Mouse (Mus musculus) heart, embryonic 11.5 days (tissue): ENCODE data around the gene Mrps22. TPM values are rescaled to one million over a fixed set of nuclear protein-coding genes. Genes with fewer than 3 reads are reported as not detected.

ENCODE experiments used
- ATAC-seq: fragments of 200-750 bp; cut with Nextera tagmentation; replicated peaks from 2 replicates; pipeline ENCODE4 v1.8.0; 2017; ENCODE audit warnings: moderate library complexity; ENCODE audit not compliant: insufficient number of reproducible peaks, low FRiP score, low TSS enrichment
- H3K27ac ChIP-seq: fragments of 300-500 bp; sonication (generic); 2 replicates; pipeline ENCODE4 v1.5.1; 2014; ENCODE audit warnings: mild to moderate bottlenecking, low read depth, low read length
- H3K27me3 ChIP-seq: fragments of 300-500 bp; sonication (generic); 2 replicates; pipeline ENCODE4 v1.6.1; 2014; ENCODE audit warnings: mild to moderate bottlenecking, low read length, mixed read lengths; ENCODE audit not compliant: control insufficient read depth, insufficient read depth
- H3K36me3 ChIP-seq: fragments of 300-500 bp; sonication (generic); 2 replicates; pipeline ENCODE4 v1.6.1; 2014; ENCODE audit warnings: mild to moderate bottlenecking, low read length, moderate library complexity, mixed read lengths; ENCODE audit not compliant: control insufficient read depth, insufficient read depth
- H3K4me1 ChIP-seq: fragments of 300-500 bp; sonication (generic); 2 replicates; pipeline ENCODE4 v1.6.1; 2014; ENCODE audit warnings: low read length; ENCODE audit not compliant: control insufficient read depth, insufficient read depth
- H3K4me2 ChIP-seq: fragments of 300-500 bp; sonication (generic); 2 replicates; pipeline ENCODE4 v1.6.1; 2014; ENCODE audit warnings: mild to moderate bottlenecking, moderate library complexity
- H3K4me3 ChIP-seq: fragments of 300-500 bp; sonication (generic); 2 replicates; pipeline ENCODE4 v1.5.1; 2014; ENCODE audit warnings: low read depth, low read length
- H3K9ac ChIP-seq: fragments of 300-500 bp; sonication (generic); 2 replicates; pipeline ENCODE4 v1.6.1; 2014; ENCODE audit warnings: mild to moderate bottlenecking, low read depth, low read length, moderate library complexity
- H3K9me3 ChIP-seq: fragments of 300-500 bp; sonication (generic); replicated peaks from 2 replicates; pipeline ENCODE4 v1.6.1; 2016; ENCODE audit warnings: low read length; ENCODE audit not compliant: control insufficient read depth
- whole genome bisulfite sequencing: fragments of 180-500 bp; shearing (Covaris S2); extraction: QIAGEN DNeasy Blood & Tissue Kit; methylation state at CpG from one replicate; pipeline ENCODE4 v1.1.7; 2014; ENCODE audit not compliant: insufficient replicate concordance; 5-methylcytosine and 5-hydroxymethylcytosine counted together
- polyA plus RNA-seq: library from polyadenylated mRNA; unstranded; fragments of >200 nt; fragmentation: Nextera tagmentation; extraction: Ambion mirVana; gene quantifications from 2 replicates; pipeline ENCODE4 v1.2.1, GENCODE M21; 2014

Mrps22 gene
- polyA plus RNA-seq = 65.4 and 66.5 TPM in 2 replicates

GRCm38 (mm10) chr9:98601156-98601836, at the start of gene Mrps22:
TSS of gene Mrps22 (minus strand) at chr9:98601660.
- Histone ChIP-seq H3K36me3 (0 out of 2 replicates have a peak, but pooled peaks cover 2% of the 10 kb centered on the region), H3K9ac (peak within 1 kb of the TSS; percentile 83), H3K27me3 (no peaks in the 10 kb centered on the region), H3K4me1 (peaks cover 8% of the 10 kb centered on the region; the same call in 1 of the 2 replicates), H3K4me2 (peak within 1 kb of the TSS; percentile 80), H3K4me3 (peak within 1 kb of the TSS; percentile 85), H3K27ac (peak within 1 kb of the TSS; percentile 51; the same call in 1 of the 2 replicates), H3K9me3 (no peaks in the 10 kb centered on the region)
- WGBS = under 1% methylated on average over 44 of the region's 44 CpGs
- ATAC-seq = peak; percentile 89

- WGBS = 68% methylated on average over 8 of the region's 8 CpGs
- no peak overlapping the region for H3K9ac ChIP-seq
- no peak for ATAC-seq
- H3K27me3 ChIP-seq = no peaks in the 10 kb centered on the region
- H3K4me3 ChIP-seq = no peak overlapping the region
- no peak overlapping the region for H3K27ac ChIP-seq
- no peaks in the 10 kb centered on the region for H3K9me3 ChIP-seq
- H3K4me1 ChIP-seq = no peaks in the 10 kb centered on the region
- no peaks in the 10 kb centered on the region for H3K36me3 ChIP-seq
- H3K4me2 ChIP-seq = no peak overlapping the region
These were observed 49.1 kb upstream of the Mrps22 start for GRCm38 (mm10) chr9:98650547-98650946.

- no peaks in the 10 kb centered on the region for H3K4me1 ChIP-seq
- 81% methylated on average over 12 of the region's 12 CpGs for WGBS
- no peak overlapping the region for H3K4me3 ChIP-seq
- no peaks in the 10 kb centered on the region for H3K9me3 ChIP-seq
- H3K36me3 ChIP-seq = no peaks in the 10 kb centered on the region
- no peaks in the 10 kb centered on the region for H3K27me3 ChIP-seq
- ATAC-seq = no peak
- H3K4me2 ChIP-seq = no peak overlapping the region
- no peak overlapping the region for H3K27ac ChIP-seq
- H3K9ac ChIP-seq = no peak overlapping the region
These were observed 46.0 kb upstream of the Mrps22 start for GRCm38 (mm10) chr9:98647418-98647817.

DNA sequence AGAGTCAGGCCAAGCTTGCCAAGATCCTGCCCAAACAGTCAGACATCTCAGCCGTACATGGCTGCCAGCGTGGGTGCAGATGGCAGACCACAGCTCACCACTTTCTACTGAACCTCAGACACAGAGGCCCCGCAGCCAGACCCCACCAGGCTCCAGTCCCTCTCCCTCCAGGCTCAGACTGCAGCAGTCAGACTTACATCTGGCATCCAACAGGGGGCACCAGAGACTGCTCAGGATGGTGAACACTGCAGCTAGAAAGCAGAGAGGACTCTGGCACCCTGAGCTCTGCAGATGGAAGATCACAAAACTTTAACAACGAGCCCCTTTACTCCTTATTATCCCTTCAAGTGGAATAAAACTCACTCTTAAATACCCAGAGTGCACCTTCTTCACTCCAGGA, 44.3 kb upstream of the Mrps22 start:
- 31% methylated on average over 4 of the region's 4 CpGs for WGBS
- no peak for ATAC-seq
- no peak overlapping the region for H3K27ac ChIP-seq
- H3K27me3 ChIP-seq = no peaks in the 10 kb centered on the region
- H3K4me1 ChIP-seq = no peaks in the 10 kb centered on the region
- H3K4me3 ChIP-seq = no peak overlapping the region
- no peak overlapping the region for H3K9ac ChIP-seq
- no peaks in the 10 kb centered on the region for H3K9me3 ChIP-seq
- H3K4me2 ChIP-seq = no peak overlapping the region
- no peaks in the 10 kb centered on the region for H3K36me3 ChIP-seq

DNA sequence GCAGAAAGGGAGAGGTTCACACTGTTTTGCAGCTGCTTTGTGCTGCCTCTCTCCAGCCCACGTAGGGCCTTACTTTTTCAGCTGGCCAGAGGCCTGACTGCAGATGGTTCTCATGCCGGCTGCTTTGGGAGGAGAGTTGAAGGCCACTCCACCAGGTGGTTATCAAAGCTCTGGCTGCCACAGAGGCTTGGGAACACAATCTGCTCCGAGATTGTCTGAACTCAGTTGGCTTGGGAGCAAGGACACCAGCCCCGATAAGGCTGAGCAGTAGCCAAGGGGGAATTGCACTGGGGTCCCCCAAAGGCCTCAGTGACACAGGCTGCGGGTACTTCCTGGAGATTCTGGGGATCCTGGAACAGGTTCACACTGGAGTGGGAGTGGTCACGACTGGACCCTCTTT, 40.7 kb upstream of the Mrps22 start:
- ATAC-seq = no peak
- 53% methylated on average over 6 of the region's 6 CpGs for WGBS

DNA sequence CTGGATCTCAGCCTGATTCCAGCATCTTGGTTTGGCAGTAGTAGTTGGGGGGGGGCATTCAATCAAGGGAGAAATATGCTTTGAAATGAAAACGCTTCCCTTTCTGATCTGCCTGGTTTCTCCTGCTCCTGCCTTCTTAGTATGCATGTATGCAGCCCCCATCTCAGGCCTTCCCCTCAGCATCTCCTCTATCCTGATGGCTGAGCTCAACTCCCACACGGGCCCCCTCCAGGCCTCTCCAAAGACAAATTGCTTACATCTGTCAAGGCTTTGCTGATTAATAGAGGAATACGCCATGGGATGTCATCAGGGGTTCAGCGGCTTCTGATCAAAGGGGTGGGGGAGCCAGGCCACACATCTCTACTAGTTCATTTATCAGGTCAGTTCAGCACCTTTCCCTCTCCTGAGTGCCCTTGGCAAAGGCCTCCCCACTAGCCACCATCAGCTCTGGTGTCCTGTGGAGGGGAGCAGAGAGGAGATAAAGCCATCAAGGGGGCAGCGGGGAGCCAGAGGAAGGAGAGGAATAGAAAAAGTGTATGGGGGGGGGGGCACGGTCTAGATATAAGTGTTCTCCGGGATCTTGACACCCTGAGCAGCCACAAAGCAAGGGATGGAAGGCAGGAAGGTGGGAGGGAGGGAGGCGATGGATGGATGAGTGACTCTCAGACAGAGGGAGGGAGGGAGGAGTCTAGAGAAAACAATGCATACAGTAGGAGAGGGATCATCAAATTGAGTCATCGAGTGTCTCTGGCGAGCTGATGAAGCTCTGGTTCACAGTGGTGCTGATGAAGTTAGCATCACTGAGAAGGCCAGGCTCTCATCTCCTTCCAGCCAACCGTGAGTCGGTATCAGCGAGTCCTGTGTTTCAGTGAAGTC, 32.1 kb upstream of the Mrps22 start:
- Histone ChIP-seq H3K27me3 (0 out of 2 replicates have a peak, but pooled peaks cover 2% of the 10 kb centered on the region), H3K36me3 (no peaks in the 10 kb centered on the region), H3K27ac (no peak overlapping the region), H3K9ac (no peak overlapping the region), H3K9me3 (no peaks in the 10 kb centered on the region), H3K4me1 (no peaks in the 10 kb centered on the region), H3K4me2 (no peak overlapping the region), H3K4me3 (no peak overlapping the region)
- 62% methylated on average over 13 of the region's 13 CpGs for WGBS
- no peak for ATAC-seq

More for the DNA sequence above, 40.7 kb upstream of the Mrps22 start:
- Histone ChIP-seq H3K27ac (no peak overlapping the region), H3K4me1 (no peaks in the 10 kb centered on the region), H3K4me3 (no peak overlapping the region), H3K9me3 (no peaks in the 10 kb centered on the region), H3K9ac (no peak overlapping the region), H3K4me2 (no peak overlapping the region), H3K36me3 (no peaks in the 10 kb centered on the region), H3K27me3 (no peaks in the 10 kb centered on the region)

DNA sequence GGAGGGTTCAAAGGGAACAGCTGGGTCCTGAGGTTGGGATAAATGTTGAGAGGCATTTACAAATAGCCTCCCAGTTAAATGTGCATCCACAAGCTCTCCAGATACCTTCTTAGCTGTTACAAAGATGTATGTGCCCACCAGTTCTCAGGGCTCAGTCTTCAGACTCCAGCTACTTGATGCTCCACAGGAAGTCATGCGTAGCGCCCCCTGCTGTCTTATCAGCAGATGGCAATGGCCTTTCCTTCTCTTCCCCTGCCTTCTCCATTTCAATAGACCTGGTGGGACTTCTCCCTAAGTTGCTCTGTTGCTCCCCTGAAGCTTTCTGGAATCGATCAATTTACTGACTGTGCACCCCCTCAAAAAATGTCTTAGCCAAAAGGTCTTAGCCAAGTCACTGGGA, 27.0 kb upstream of the Mrps22 start:
- Histone ChIP-seq H3K4me3 (no peak overlapping the region), H3K27me3 (peaks cover 12% of the 10 kb centered on the region), H3K9me3 (no peaks in the 10 kb centered on the region), H3K27ac (no peak overlapping the region), H3K36me3 (no peaks in the 10 kb centered on the region), H3K4me2 (no peak overlapping the region), H3K9ac (no peak overlapping the region), H3K4me1 (no peaks in the 10 kb centered on the region)
- no peak for ATAC-seq
- whole genome bisulfite sequencing = 30% methylated on average over 3 of the region's 3 CpGs

GRCm38 (mm10) chr9:98604896-98605295, 3.4 kb upstream of the Mrps22 start:
- WGBS = 63% methylated on average over 4 of the region's 4 CpGs
- ATAC-seq = no peak

More at GRCm38 (mm10) chr9:98604896-98605295, 3.4 kb upstream of the Mrps22 start:
- no peaks in the 10 kb centered on the region for H3K36me3 ChIP-seq
- H3K4me2 ChIP-seq = no peak overlapping the region
- no peak overlapping the region for H3K9ac ChIP-seq
- H3K27ac ChIP-seq = no peak overlapping the region
- no peaks in the 10 kb centered on the region for H3K27me3 ChIP-seq
- peaks cover 8% of the 10 kb centered on the region; the same call in 1 of the 2 replicates for H3K4me1 ChIP-seq
- H3K4me3 ChIP-seq = no peak overlapping the region
- H3K9me3 ChIP-seq = no peaks in the 10 kb centered on the region
